Comparison of ENCODE assay signal across 18 mouse cellular contexts in the genomic region with DNA sequence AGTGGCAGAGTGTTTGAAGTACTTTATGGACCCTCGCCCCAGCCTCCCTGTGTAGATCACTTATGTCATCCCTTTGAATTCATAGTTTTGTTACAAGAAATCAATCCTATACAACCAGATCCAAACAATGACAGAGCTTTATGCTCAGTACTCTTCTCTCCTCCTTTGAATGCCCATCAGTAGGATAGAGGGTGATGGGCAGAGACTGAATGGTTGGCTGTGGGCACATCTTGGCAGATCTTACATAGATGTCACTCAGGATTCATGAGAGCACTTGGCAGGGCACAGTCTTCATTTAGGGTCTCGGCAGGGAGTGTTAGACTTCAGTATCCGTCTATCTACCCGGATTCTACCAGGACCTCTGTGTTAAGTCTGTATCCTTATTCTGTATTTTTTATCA.
"Had no signal": no experiment of that assay in that cellular context is flagged by ENCODE, and none has a peak within 500 bp of the region (broad histone marks: within the 10 kb centered on the region; RNA-seq: fewer than 3 reads in every experiment).

No protein-coding gene starts in this region.

- H3K4me3 ChIP-seq: midbrain, embryonic 10.5 days; midbrain, embryonic 12.5 days; midbrain, embryonic 15.5 days; myocyte; neural tube, embryonic 13.5 days; neural tube, embryonic 15.5 days had no signal

- H3K9ac ChIP-seq: lung, embryonic 14.5 days; midbrain, embryonic 12.5 days; midbrain, embryonic 15.5 days; neural tube, embryonic 13.5 days; neural tube, embryonic 15.5 days had no signal

- DNase-seq: lung, adult 18-20 months; lung, embryonic 14.5 days; lung, postnatal 10 days; lung, postnatal 4 days; retina, postnatal 1 day; right cerebral cortex, adult 18-20 months; right cerebral cortex, postnatal 25 days; right cerebral cortex, postnatal 4 days; spleen, adult 18-20 months; thymus, adult 18-20 months; thymus, postnatal 14 days; thymus, postnatal 36 days had no signal

- ATAC-seq: midbrain, embryonic 15.5 days had no signal

- H3K9me3 ChIP-seq: midbrain, embryonic 10.5 days; midbrain, embryonic 12.5 days; midbrain, embryonic 15.5 days; neural tube, embryonic 13.5 days; neural tube, embryonic 15.5 days had no signal

- H3K27ac ChIP-seq: midbrain, embryonic 10.5 days; midbrain, embryonic 12.5 days; midbrain, embryonic 15.5 days; neural tube, embryonic 13.5 days; neural tube, embryonic 15.5 days had no signal

- H3K27me3 ChIP-seq: midbrain, embryonic 12.5 days; midbrain, embryonic 15.5 days; neural tube, embryonic 15.5 days had no signal

- H3K36me3 ChIP-seq: midbrain, embryonic 10.5 days; midbrain, embryonic 12.5 days; midbrain, embryonic 15.5 days; neural tube, embryonic 13.5 days; neural tube, embryonic 15.5 days had no signal

- H3K4me2 ChIP-seq: lung, embryonic 14.5 days; midbrain, embryonic 12.5 days; midbrain, embryonic 15.5 days; neural tube, embryonic 13.5 days; neural tube, embryonic 15.5 days had no signal
